14 mouse cellular contexts compared by ENCODE assay signal in genomic region chr5:45298872-45299271, GRCm38 (mm10).
DNase-seq lines count a peak whose midpoint lies in the region.
"Had no signal": no experiment of that assay in that cellular context is flagged by ENCODE, and none has a peak within 500 bp of the region (broad histone marks: within the 10 kb centered on the region; RNA-seq: fewer than 3 reads in every experiment).

No protein-coding gene starts in this region.

- DNase-seq in layer of hippocampus, adult 11-12 months (ENCODE audit: low spot score) = peak; percentile 66
- DNase-seq in layer of hippocampus, postnatal 10 days (ENCODE audit: low spot score in 2 of 2) = no peak
- peak; percentile 54 to 71 for DNase-seq in layer of hippocampus, adult 8-10 months (ENCODE audit: low spot score in 2 of 2)
- peak; percentile 57 to 95 for DNase-seq in left cerebral cortex, postnatal 25 days (ENCODE audit: low spot score in 2 of 2)
- peak; percentile 58 to 84 for DNase-seq in right cerebral cortex, postnatal 36 days (ENCODE audit: low spot score in 2 of 2)
- no peak for DNase-seq in heart, postnatal 36 days
- DNase-seq in yolk sac, embryonic 10.5 days (ENCODE audit: low spot score) = no peak
- no peak for DNase-seq in lung, postnatal 10 days
- DNase-seq: adrenal gland, adult 2 months; cerebellum, adult 11 months; cerebellum, postnatal 36 days; lung, adult 2 months; lung, postnatal 4 days; midbrain, embryonic 14.5 days had no signal

- intact Hi-C loops in left cerebral cortex, postnatal 25 days (cut with DNase I) = loop anchor here (2.0 to 10.0 kb wide), 2 partner anchors 68 to 106 kb away; no protein-coding TSS in a partner anchor
- intact Hi-C loops in heart, postnatal 36 days (cut with DNase I) = no loop called here

Comparison
In these comparisons a context has a peak if more than half of its experiments do, and no peak if none do; other contexts are left out.
1. DNase-seq: peak in layer of hippocampus, adult 11-12 months (single experiment), layer of hippocampus, adult 8-10 months (2 of 2), left cerebral cortex, postnatal 25 days (2 of 2) and right cerebral cortex, postnatal 36 days (2 of 2); none in layer of hippocampus, postnatal 10 days (0 of 2), heart, postnatal 36 days (0 of 2), yolk sac, embryonic 10.5 days (single experiment) and lung, postnatal 10 days (single experiment).